Mouse (Mus musculus): ENCODE measurements at regions not wholly inside any gene's neighbourhood (a gene's known extent, or its start where the extent isn't known, plus 50 kb on each side); places are given as distances from the start of the nearest gene placed in this dataset.

DNA sequence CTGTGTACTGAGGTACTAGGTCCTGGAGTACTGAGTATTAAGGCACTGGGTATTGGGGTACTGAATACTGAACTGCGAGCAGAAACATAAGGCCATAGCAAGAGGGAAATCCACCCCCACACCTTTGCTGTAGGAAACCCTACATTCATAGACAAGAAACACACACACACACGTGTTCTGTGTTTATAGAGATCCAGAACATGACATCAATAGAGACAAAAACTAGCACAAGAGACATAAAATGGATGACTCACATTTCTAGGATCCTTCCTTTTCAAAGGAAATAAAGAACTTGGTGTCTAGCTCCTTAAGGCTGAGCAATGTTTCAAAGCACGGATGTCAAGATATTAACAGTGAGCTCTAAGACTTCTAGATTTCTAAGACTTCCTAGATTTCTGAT is 49.9 kb upstream of the Nepro start:
- ATAC-seq (ENCODE audit: insufficient number of reproducible peaks, low FRiP score, low TSS enrichment) = no peak

DNA sequence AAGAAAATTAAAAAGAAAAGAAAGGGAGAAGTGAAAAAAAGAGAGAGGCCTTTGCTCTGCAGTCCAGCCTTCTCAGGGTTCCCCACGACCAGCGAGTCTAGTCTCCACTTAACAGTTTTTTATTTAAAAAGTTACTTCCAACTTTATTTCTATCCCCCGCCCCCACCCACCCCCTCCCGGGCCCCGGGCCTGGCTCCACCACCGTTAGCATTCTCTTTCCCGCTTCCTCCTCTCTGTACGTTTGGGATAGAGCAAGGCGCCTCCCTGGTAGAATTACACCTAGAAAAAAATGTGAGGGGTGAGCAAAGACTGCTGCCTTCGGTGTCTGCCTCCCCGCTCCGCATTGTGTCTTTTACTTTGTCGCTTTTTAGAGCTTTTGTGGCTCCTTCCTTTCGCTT is 51.7 kb upstream of the Nepro start:
- ATAC-seq (ENCODE audit: insufficient number of reproducible peaks, low FRiP score, low TSS enrichment) = no peak

DNA sequence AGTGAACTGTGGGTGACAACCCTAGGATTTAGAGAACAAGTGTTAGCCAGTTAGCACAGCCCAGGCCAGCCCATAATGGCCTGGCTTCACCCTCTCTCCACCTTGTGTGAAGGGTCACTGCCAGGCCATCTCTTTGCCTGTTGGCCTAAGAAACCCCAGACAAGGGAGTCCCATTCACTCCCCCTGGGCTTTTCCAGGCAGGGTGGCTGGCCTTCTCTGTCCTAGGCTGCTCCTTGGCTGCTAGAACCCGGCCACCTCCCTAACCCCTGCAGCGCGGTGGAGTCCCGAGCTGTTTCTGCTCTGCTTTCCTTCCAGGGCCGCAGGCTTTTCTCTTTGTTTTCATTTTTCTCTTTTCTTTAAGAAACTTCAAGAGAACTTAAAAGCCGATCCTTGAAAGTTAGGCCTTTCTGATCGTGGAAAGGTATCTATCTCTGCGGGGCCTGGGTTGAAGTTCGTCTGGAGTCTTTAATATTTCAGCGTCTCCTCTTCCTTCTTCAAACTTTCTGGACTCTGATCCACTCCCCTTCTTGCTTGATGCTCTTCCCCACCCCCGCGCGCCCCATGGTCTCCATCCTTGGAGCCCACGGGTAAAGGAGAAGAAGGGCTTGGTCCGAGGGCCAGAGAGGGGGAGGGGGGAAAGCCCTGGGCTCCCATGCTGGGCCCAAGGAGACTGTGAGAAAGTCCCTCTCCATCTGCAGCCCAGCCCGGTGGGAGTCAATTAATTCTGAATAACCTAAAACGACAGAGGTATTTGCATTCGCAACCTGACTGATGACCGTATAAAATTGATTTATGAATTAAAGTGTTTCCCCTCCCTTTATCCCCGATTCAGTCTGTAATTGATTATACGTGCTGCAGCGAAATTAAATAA is 52.3 kb upstream of the Nepro start:
- ATAC-seq (ENCODE audit: insufficient number of reproducible peaks, low FRiP score, low TSS enrichment) = no peak

DNA sequence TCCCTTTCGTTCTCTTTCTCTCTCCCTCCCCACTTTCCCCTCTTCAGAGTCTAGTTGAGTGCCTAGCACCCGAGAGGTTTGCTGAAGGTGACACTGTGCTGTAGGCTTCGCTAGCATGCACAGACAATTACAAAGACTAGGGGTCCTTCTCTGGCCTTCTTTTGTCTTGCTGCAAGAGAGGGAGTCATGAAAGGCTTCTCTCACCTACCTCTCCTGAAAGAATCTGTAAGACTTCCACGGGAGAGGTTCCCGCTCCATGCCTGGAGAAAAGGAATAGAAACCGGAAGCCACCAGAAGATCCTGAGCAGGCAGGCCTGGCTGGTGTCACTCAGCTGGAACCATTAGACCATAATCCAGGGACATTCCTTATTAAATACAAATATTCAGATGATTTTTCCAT is 56.0 kb upstream of the Nepro start:
- no peak for ATAC-seq (ENCODE audit: insufficient number of reproducible peaks, low FRiP score, low TSS enrichment)

DNA sequence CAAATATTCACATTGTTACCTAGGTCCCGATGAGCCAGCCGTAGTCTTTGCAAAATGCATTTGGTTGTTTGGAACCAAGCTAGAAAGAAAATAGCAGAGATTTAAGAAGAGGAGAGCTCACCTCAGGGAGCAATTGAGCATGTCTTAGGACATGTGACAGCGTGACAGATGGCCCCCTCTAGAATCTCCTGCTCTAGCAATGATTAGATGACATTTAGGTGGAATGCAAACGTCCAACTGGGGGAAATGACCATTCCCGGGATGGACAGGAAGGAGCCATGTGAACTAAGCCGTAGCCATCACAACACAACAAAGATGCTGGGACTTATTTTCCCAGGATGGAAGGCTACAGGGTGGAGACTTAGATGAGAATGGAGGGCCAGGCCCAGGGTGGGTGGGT is 57.0 kb upstream of the Nepro start:
- ATAC-seq (ENCODE audit: insufficient number of reproducible peaks, low FRiP score, low TSS enrichment) = 0 out of 2 replicates have a peak, but pooled peaks have one; percentile 40

DNA sequence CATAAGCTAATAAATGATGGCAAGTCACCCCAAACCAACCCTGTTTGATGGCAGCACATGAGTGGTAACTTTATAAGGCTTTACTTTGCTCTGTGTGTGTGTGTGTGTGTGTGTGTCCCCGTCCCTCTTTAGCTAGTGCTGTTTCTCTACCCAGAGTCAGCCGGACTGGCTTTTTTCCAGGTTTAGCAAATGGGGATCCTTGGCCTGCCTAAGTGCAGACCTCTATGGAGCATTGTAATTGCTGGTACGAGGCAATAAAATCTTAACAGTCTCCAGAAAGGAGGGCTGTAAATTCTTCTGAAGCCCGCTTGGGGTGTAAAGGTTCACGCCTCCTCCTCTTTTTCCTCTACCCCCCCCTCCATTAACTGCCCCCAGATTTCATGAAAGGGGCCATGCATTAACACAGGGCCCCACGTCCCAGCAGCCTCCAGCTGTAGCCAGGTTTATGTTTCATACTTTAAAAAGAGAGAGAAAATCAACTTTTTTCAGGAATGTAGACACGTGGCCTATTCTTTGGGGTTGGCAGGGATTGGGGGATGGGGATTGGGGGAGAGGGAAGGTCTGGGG is 57.6 kb upstream of the Nepro start:
- ATAC-seq (ENCODE audit: insufficient number of reproducible peaks, low FRiP score, low TSS enrichment) = no peak

DNA sequence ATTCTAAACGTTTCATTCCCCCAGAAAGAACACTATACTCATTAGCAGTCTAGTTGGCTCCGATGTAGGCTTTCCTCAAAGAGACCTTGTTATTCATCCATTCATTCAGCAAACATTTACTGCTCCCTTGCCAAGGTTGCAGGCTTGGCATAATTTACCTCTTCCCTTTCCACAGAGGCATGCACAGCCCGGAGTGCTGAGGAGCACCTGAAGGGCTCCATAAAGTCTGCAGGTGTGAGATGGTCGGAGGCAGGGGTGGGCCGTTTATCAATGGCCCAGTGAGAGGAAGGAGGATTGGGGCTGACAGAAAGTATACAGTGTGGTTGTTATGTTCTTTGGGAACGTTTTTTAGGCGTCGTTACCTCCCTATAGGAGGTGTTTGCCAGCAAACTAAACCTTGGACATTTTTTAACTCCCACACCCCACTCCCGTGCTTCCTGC is 58.6 kb upstream of the Nepro start:
- ATAC-seq (ENCODE audit: insufficient number of reproducible peaks, low FRiP score, low TSS enrichment) = no peak

DNA sequence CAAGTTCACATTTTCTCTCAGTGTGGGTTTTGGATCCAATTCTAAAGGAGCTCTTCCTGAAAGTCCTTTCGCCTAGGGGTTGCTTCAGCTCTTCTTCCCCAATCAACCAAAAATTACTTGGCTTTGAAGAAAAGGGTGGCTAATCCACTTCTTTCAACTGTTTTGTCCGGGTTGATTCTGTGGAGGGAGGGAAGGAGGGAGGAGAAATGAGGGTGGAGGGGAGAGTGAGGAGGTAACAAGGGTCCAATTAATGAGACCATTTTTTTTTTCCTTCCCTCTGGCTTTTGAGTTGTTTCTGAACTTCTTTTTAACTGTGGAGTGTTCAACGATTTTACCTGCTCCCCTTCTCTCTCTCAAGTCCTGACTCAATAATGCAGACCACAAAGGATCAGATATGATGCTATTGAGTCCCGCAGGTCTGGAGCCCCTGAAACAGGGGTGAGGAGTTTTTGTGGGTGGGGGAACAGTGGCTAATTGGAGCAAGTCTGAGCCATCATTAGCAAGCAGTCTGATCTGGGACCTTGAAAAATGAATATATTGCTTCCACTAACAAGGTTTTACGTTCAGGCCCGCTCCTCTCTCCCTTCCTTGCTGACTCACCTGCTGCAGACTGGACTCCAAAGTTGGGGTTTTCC is 61.0 kb upstream of the Nepro start:
- no peak for ATAC-seq (ENCODE audit: insufficient number of reproducible peaks, low FRiP score, low TSS enrichment)

DNA sequence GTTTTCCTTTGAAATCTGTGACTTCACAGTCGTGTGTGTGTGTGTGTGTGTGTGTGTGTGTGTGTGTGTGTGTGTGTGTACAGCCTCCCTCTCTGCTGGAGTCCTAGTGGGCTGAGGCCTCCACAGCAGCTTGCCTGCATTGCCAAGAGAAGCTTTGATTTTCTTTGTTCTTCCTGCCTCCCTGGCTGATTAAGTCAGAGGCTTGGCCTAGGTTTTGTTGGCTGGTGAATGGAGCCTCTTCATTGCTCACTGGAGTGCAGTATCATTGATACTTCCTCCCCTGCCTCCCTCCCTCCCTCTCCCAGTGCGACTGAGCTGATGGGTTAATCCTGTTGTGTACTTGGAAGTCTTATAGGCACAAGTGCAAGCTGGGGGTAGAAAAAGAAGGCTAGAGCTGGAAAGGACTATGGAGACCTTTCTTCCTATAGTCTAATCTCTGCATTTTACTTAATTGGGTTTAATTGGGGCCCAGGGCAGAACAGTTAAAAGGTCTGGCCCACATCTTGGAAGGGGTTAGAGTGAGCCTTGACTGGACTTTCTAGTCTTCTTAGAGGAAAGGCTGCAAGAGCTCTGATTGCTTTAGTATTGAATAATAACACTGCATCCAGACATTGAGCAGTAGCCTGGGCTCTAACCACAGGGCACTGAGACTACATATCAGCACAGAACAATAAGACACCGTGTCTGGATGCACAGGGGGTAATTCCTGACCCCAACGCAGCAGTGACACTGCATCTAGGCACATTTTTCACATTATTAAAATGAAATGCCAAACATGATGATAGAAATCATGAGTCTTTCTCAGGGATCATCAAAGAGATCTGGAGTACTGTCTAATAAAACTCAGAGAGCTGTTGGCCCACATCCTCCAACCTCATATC is 62.9 kb upstream of the Nepro start:
- no peak for ATAC-seq (ENCODE audit: insufficient number of reproducible peaks, low FRiP score, low TSS enrichment)

DNA sequence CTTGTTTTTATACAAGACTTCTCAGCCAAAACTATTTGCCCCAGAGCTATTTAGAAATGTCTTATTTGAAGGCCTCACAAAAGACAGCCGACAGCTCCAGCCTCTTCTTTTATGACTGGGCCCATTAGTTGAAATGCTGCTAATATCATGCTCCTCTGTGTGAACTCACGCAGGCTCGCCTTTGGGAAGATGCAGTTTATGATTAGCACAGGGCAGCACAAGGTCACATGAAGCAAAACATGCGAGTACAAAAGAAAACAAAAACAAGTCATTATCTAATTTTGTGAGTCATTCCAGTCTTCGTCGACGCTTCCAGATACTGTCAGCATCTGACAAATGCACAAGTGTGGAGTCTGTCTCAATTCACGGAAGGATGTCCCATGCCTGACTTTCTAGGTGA is 65.8 kb upstream of the Nepro start:
- ATAC-seq (ENCODE audit: insufficient number of reproducible peaks, low FRiP score, low TSS enrichment) = no peak

DNA sequence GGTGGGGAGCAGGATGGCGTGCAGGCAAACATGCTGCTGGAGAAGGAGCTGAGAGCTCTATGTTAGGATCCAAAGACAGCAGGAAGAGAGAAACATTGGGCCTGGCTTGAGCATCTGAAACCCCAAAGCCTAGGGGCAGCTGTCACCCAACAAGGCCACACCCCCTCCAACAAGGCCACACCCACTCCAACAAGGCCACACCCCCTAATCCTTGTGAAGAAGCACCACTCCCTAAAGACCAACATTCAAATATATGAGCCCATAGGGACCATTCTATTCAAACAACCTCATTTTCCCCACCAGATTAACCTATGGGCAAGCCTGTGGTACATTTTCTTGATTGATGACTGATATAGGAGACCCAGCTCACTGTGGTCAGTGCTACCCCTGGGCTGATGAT is 67.9 kb upstream of the Nepro start:
- no peak for ATAC-seq (ENCODE audit: insufficient number of reproducible peaks, low FRiP score, low TSS enrichment)

DNA sequence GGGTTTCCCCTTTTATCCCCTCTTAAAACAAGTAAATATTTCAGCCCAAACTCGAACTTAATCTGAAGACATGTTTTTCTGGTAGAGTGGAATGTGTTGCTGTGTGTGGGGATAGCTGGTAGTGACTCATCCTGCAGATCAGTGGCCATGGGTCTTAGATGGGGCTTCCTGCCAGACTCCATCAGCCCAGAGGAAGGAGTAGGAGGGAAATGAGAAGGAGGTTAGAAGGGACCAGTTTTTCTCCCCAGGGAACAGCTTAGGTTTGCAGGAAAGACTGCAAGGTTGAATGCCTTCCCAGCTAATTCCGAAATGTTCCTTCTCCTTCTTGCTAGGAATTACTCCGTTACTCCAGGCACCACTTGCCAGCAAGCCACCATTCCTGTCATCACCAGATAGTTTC is 68.8 kb upstream of the Nepro start:
- ATAC-seq (ENCODE audit: insufficient number of reproducible peaks, low FRiP score, low TSS enrichment) = no peak

DNA sequence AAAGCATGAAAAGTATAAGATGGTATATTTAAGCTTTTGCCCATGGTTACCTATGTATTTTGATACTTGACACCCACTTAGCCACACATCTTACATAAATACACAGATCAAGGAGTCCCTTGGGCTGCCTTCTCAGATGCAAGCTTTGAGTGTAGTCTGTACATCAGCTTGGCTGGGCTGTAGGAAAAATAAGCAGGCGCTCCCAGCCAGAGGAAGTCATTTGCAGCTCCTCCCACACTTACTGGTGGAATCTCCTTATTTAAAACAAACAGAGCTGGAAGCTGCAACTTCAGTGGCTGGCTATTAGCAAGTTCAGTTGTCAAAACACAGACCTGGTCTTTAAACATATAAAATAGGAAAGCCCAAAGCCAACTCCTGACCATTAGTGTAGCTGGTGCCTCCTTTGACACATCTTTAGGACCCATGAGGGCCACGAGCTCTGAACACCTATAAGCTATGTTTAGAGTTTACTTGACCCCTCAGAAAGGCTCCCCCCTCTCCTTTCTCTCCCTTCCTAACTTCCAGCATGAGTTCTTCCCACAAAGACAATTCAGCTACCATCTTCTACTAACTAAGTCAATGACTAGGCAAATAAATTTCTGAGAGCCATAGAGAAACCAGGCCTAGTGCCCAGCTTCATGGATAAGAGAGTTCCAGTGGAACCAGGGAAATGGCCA is 75.4 kb upstream of the Nepro start:
- no peak for ATAC-seq (ENCODE audit: insufficient number of reproducible peaks, low FRiP score, low TSS enrichment)

DNA sequence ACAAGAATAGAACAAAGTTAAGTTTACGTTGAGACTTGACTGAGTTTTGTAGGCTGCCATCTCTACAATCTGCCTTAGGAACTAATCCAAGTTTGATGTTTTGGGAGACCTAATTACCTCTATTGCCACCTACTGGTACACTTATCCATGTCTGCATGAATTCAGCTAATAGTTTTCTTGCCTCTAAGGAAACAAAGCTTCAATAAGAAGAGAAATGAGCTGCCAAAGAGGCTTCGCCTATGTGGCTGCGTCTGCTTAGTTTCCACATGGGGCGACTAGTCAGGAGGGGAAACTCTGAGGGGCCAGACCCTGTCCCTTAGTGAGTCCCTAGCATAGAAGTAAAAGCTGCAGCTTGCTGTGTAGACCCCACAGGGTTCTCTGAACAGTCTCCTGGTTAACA is 80.1 kb upstream of the Nepro start:
- ATAC-seq (ENCODE audit: insufficient number of reproducible peaks, low FRiP score, low TSS enrichment) = peak; percentile 45; the same call in 1 of the 2 replicates

DNA sequence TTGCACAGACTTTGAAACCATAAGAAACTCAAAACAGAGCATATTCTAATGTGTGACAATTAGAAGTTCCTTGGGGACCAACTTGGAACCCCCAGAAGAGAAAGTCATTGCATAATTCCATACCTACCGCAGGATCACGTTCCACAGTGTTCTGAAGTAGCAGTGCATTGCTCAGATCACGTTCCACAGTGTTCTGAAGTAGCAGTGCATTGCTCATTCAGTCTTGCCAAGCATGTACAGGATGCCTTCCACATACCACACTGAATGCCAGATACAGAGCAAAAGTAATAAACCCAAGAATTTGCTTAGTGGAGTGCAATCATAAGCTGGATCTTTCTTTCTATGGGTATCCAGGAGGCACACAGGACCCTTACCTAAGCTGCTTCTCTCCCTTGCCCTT is 78.4 kb upstream of the Boc start:
- ATAC-seq (ENCODE audit: insufficient number of reproducible peaks, low FRiP score, low TSS enrichment) = no peak

DNA sequence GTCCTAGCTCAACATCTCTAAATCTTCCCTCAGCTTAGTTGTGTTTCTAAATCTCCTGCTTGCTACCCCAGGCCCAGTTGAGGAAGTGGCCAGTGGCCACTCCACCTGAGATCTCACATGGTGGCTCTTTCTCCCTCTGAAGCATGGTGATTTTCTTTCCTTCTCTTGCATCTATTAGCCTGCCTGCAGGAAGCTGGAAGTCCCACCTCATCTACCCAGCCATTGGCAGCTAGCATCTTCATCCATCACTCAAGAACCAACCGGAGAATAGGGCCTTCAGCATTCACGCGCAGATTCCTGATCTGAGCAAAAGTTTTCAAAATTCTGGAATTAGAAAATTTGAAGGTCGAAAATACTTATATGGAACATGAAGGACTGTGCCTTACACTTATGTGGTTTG is 75.8 kb upstream of the Boc start:
- no peak for ATAC-seq (ENCODE audit: insufficient number of reproducible peaks, low FRiP score, low TSS enrichment)

DNA sequence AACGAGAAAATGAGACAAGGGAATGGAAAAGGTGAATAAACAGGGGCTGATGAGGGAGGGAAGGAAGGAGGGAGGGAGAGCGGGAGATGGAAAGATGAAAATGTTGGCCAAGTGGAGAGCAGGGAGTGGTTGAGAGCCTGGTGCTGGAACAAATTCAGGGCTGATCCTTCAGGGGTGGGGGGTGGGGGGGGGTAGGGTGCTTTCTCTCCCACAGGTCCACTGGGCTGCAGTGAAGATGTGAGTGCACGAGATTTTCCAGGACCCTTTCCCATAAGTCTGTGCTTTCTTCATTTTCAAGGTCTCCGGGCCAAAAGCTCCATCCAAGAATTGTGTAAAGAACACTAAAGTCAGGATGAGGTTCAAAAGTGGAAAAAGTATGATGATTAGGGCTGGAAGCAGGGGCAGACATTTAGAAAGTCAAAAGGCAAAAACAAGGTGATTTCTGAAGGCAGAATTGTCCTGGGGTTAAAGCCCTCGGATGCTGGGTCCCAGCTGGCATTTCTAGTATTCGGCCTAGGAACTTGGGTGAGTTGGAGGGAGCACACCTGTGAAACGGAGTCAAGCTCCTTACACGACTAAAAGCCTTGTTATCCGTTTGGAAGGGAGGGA is 74.5 kb upstream of the Boc start:
- no peak; the same call in 1 of the 2 replicates for ATAC-seq (ENCODE audit: insufficient number of reproducible peaks, low FRiP score, low TSS enrichment)

DNA sequence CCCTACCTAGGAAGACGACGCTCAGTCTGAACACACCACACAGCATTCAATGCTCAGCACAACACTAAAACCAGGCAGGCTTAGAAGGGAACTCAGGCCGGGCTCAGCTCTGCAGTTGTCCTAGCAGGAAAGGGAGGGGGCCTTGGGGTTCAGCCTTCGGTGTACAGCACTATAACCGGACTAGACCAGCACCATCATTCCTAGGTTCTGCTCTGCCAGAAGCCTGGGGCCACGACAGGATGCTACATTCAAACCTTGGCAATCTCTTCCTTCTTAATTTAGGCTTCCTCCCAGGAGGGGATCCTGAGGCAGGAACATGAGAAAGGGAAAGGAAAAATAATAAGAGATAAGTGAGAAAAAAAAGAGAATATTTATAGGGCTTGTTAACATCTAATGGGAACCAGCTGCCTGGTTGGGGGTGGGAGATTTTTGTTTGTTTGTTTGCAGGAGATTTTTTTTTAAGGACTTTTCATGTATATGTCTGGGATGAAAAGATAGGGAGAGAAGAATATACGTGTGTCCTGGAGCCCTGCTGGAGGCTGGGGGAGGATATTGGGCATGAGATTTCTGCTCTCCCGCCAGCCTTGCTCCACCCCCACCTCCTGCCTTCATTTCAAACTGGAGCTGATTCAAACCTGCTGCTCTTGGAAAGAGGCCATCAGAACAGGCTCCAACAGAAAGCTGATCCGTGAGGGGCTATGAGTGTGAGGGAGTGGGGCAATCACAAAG is 73.8 kb upstream of the Boc start:
- peak; percentile 91 for ATAC-seq (ENCODE audit: insufficient number of reproducible peaks, low FRiP score, low TSS enrichment)
